10 mouse cellular contexts compared by ENCODE assay signal in genomic region chr8:120329030-120329748, GRCm38 (mm10).
A peak's percentile ranks its signal among the peaks of the same experiment; 100 is the strongest.
DNase-seq lines count a peak whose midpoint lies in the region; ATAC-seq and TF ChIP-seq lines count a peak whose summit lies in the region.
"Had no signal": no experiment of that assay in that cellular context is flagged by ENCODE, and none has a peak within 500 bp of the region (broad histone marks: within the 10 kb centered on the region; RNA-seq: fewer than 3 reads in every experiment).

No protein-coding gene starts in this region.

- H3K27ac ChIP-seq in heart, embryonic 10.5 days, result peak overlapping the region; percentile 57
- no peak overlapping the region for H3K27ac ChIP-seq in heart, embryonic 12.5 days (ENCODE audit: poor library complexity, severe bottlenecking)
- H3K27ac ChIP-seq in hindbrain, postnatal 0 days, result no peak overlapping the region
- H3K27ac ChIP-seq: heart, adult 2 months had no signal

- no peak for TF ChIP-seq CTCF in hindbrain, postnatal 0 days (IDR thresholded peaks at IDR 0.05; ENCODE audit: low read depth)

- DNase-seq in heart, embryonic 10.5 days (ENCODE audit: low spot score), result no peak
- peak; percentile 53 for DNase-seq in right cerebral cortex, adult 18-20 months
- no peak for DNase-seq in right cerebral cortex, postnatal 36 days (ENCODE audit: low spot score in 2 of 2)
- peak; percentile 64 for DNase-seq in hindbrain, postnatal 0 days (ENCODE audit: low spot score)
- no peak for DNase-seq in kidney, postnatal 36 days
- no peak for DNase-seq in lung, postnatal 10 days
- DNase-seq: cerebellum, adult 2 months had no signal

- H3K9ac ChIP-seq in heart, embryonic 12.5 days, result no peak overlapping the region
- H3K9ac ChIP-seq in hindbrain, postnatal 0 days (replicated peaks; ENCODE audit: low read length), result no peak overlapping the region
- H3K9ac ChIP-seq: liver, embryonic 12.5 days had no signal

- no peak overlapping the region for H3K4me2 ChIP-seq in heart, embryonic 12.5 days
- no peak overlapping the region for H3K4me2 ChIP-seq in hindbrain, postnatal 0 days (ENCODE audit: low read depth, low read length)
- H3K4me2 ChIP-seq: liver, embryonic 12.5 days had no signal

- H3K4me1 ChIP-seq in heart, embryonic 10.5 days, result peaks cover 78% of the 10 kb centered on the region
- peaks cover 51% of the 10 kb centered on the region for H3K4me1 ChIP-seq in heart, embryonic 12.5 days (replicated peaks)
- peaks cover 20% of the 10 kb centered on the region; the same call in 1 of the 2 replicates for H3K4me1 ChIP-seq in hindbrain, postnatal 0 days (ENCODE audit: insufficient read depth, low read length)

- H3K9me3 ChIP-seq in heart, embryonic 10.5 days, result no peaks in the 10 kb centered on the region
- H3K9me3 ChIP-seq in heart, embryonic 12.5 days (replicated peaks), result no peaks in the 10 kb centered on the region
- no peaks in the 10 kb centered on the region for H3K9me3 ChIP-seq in hindbrain, postnatal 0 days (ENCODE audit: low read length)
- H3K9me3 ChIP-seq: liver, embryonic 12.5 days had no signal

- H3K4me3 ChIP-seq in heart, embryonic 10.5 days, result no peak overlapping the region
- no peak overlapping the region for H3K4me3 ChIP-seq in heart, embryonic 12.5 days
- H3K4me3 ChIP-seq in hindbrain, postnatal 0 days (ENCODE audit: low read length), result no peak overlapping the region
- H3K4me3 ChIP-seq: heart, adult 2 months; liver, embryonic 12.5 days had no signal

- H3K27me3 ChIP-seq in heart, embryonic 10.5 days (ENCODE audit: insufficient read depth, poor library complexity, severe bottlenecking), result 0 out of 2 replicates have a peak, but pooled peaks cover 5% of the 10 kb centered on the region
- H3K27me3 ChIP-seq in heart, embryonic 12.5 days (replicated peaks), result no peaks in the 10 kb centered on the region
- H3K27me3 ChIP-seq in hindbrain, postnatal 0 days (ENCODE audit: insufficient read depth, low read length), result no peaks in the 10 kb centered on the region
- H3K27me3 ChIP-seq: liver, embryonic 12.5 days had no signal

- 87% methylated on average over 11 of the region's 11 CpGs for WGBS in heart, embryonic 10.5 days
- 81% methylated on average over 11 of the region's 11 CpGs for WGBS in heart, embryonic 12.5 days
- 65% methylated on average over 11 of the region's 11 CpGs for WGBS in hindbrain, postnatal 0 days

- H3K36me3 ChIP-seq in heart, embryonic 10.5 days, result no peaks in the 10 kb centered on the region
- H3K36me3 ChIP-seq in heart, embryonic 12.5 days, result no peaks in the 10 kb centered on the region
- H3K36me3 ChIP-seq in hindbrain, postnatal 0 days (ENCODE audit: insufficient read depth, low read length), result no peaks in the 10 kb centered on the region
- H3K36me3 ChIP-seq: liver, embryonic 12.5 days had no signal

- no peak for ATAC-seq in heart, embryonic 12.5 days (ENCODE audit: insufficient number of reproducible peaks, low FRiP score)
- ATAC-seq in hindbrain, postnatal 0 days, result peak; percentile 34; the same call in 1 of the 2 replicates
- ATAC-seq: liver, embryonic 12.5 days had no signal

Comparison
In these comparisons a context has a peak if more than half of its experiments do, and no peak if none do; other contexts are left out.
1. DNase-seq: peak in right cerebral cortex, adult 18-20 months (single experiment) and hindbrain, postnatal 0 days (single experiment); none in heart, embryonic 10.5 days (single experiment), right cerebral cortex, postnatal 36 days (0 of 2), kidney, postnatal 36 days (0 of 2) and lung, postnatal 10 days (single experiment).